ENCODE assay signal across 27 mouse cellular contexts in genomic region chr16:25585953-25586352, GRCm38 (mm10).
DNase-seq lines count a peak whose midpoint lies in the region; ATAC-seq lines count a peak whose summit lies in the region.
"Had no signal": no experiment of that assay in that cellular context is flagged by ENCODE, and none has a peak within 500 bp of the region (broad histone marks: within the 10 kb centered on the region; RNA-seq: fewer than 3 reads in every experiment).

No protein-coding gene starts in this region.

- H3K4me1 ChIP-seq in stomach, embryonic 16.5 days (ENCODE audit: control insufficient read depth, insufficient read depth, low read length): no peaks in the 10 kb centered on the region
- H3K4me1 ChIP-seq: embryonic facial prominence, embryonic 12.5 days; forebrain, embryonic 15.5 days; hindbrain, embryonic 15.5 days; limb, embryonic 13.5 days had no signal

- no peaks in the 10 kb centered on the region for H3K27me3 ChIP-seq in stomach, embryonic 16.5 days (ENCODE audit: control insufficient read depth, insufficient read depth, low read length)
- H3K27me3 ChIP-seq: embryonic facial prominence, embryonic 12.5 days; forebrain, embryonic 15.5 days; hindbrain, embryonic 15.5 days; kidney, embryonic 15.5 days; limb, embryonic 13.5 days; lung, embryonic 15.5 days; Patski had no signal

- 86% methylated on average over 3 of the region's 3 CpGs for WGBS in stomach, embryonic 16.5 days

- DNase-seq in left cerebral cortex, adult 18-20 months (ENCODE audit: low spot score in 2 of 2): peak; percentile 41 to 43
- DNase-seq in left cerebral cortex, postnatal 4 days: no peak
- peak; percentile 80 for DNase-seq in brain, adult 2 months (ENCODE audit: low read depth, low spot score)
- peak; percentile 36 to 70 for DNase-seq in frontal cortex, postnatal 36 days (ENCODE audit: low spot score in 2 of 2)
- DNase-seq in lung, postnatal 36 days: no peak
- DNase-seq in layer of hippocampus, postnatal 25 days (ENCODE audit: extremely low spot score in 1 of 2, low spot score in 1 of 2): no peak
- DNase-seq: adrenal gland, postnatal 25 days; cerebellum, adult 2 months; cerebellum, postnatal 25 days; gastrocnemius, postnatal 10 days; heart, postnatal 14 days; kidney, adult 11 months; kidney, postnatal 25 days had no signal

- H3K4me2 ChIP-seq in stomach, embryonic 16.5 days (ENCODE audit: low read depth, low read length): no peak overlapping the region
- H3K4me2 ChIP-seq: embryonic facial prominence, embryonic 12.5 days; forebrain, embryonic 15.5 days; hindbrain, embryonic 15.5 days; kidney, embryonic 15.5 days; limb, embryonic 13.5 days; liver, embryonic 11.5 days; lung, embryonic 15.5 days; midbrain, embryonic 11.5 days had no signal

- no peak for ATAC-seq in stomach, embryonic 16.5 days (ENCODE audit: insufficient read depth, low FRiP score)
- ATAC-seq: forebrain, embryonic 15.5 days; inflammation-experienced regulatory T-cells, adult 6 months; midbrain, embryonic 16.5 days; Patski had no signal

- H3K4me3 ChIP-seq in stomach, embryonic 16.5 days (replicated peaks; ENCODE audit: low read length): no peak overlapping the region
- H3K4me3 ChIP-seq: embryonic facial prominence, embryonic 12.5 days; forebrain, embryonic 10.5 days; forebrain, embryonic 15.5 days; hindbrain, embryonic 10.5 days; hindbrain, embryonic 15.5 days; kidney, embryonic 15.5 days; limb, embryonic 13.5 days; lung, embryonic 15.5 days had no signal

- peak overlapping the region; percentile 92 for H3K27ac ChIP-seq in stomach, embryonic 16.5 days (ENCODE audit: low read length)
- H3K27ac ChIP-seq: embryonic facial prominence, embryonic 12.5 days; forebrain, embryonic 10.5 days; forebrain, embryonic 15.5 days; hindbrain, embryonic 10.5 days; hindbrain, embryonic 15.5 days; kidney, embryonic 15.5 days; limb, embryonic 13.5 days; lung, embryonic 15.5 days had no signal

- no peak overlapping the region for H3K9ac ChIP-seq in stomach, embryonic 16.5 days (ENCODE audit: low read length)
- H3K9ac ChIP-seq: embryonic facial prominence, embryonic 12.5 days; forebrain, embryonic 15.5 days; hindbrain, embryonic 15.5 days; kidney, embryonic 15.5 days; limb, embryonic 13.5 days; lung, embryonic 15.5 days had no signal

- H3K9me3 ChIP-seq in stomach, embryonic 16.5 days (replicated peaks; ENCODE audit: control insufficient read depth, low read length): no peaks in the 10 kb centered on the region
- H3K9me3 ChIP-seq: embryonic facial prominence, embryonic 12.5 days; forebrain, embryonic 10.5 days; forebrain, embryonic 15.5 days; hindbrain, embryonic 10.5 days; hindbrain, embryonic 15.5 days; kidney, embryonic 15.5 days; limb, embryonic 13.5 days; lung, embryonic 15.5 days had no signal

- intact Hi-C loops in left cerebral cortex, postnatal 4 days (cut with DNase I): no loop called here

- H3K36me3 ChIP-seq in stomach, embryonic 16.5 days (ENCODE audit: control insufficient read depth, insufficient read depth, low read length): no peaks in the 10 kb centered on the region
- H3K36me3 ChIP-seq: embryonic facial prominence, embryonic 12.5 days; forebrain, embryonic 10.5 days; forebrain, embryonic 15.5 days; hindbrain, embryonic 10.5 days; hindbrain, embryonic 15.5 days; kidney, embryonic 15.5 days; limb, embryonic 13.5 days; lung, embryonic 15.5 days had no signal

Comparison
In these comparisons a context has a peak if more than half of its experiments do, and no peak if none do; other contexts are left out.
1. DNase-seq: peak in left cerebral cortex, adult 18-20 months (2 of 2), brain, adult 2 months (single experiment) and frontal cortex, postnatal 36 days (2 of 2); none in left cerebral cortex, postnatal 4 days (single experiment), lung, postnatal 36 days (single experiment) and layer of hippocampus, postnatal 25 days (0 of 2).